Comparison of ENCODE assay signal across 23 mouse cellular contexts in genomic region chr9:85856511-85856910, GRCm38 (mm10). TPM values are rescaled to one million over a fixed set of nuclear protein-coding genes. Genes with fewer than 3 reads are reported as not detected.
DNase-seq lines count a peak whose midpoint lies in the region; ATAC-seq and TF ChIP-seq lines count a peak whose summit lies in the region.
"Had no signal": no experiment of that assay in that cellular context is flagged by ENCODE, and none has a peak within 500 bp of the region (broad histone marks: within the 10 kb centered on the region; RNA-seq: fewer than 3 reads in every experiment).

No protein-coding gene starts in this region.

- ATAC-seq in hindbrain, embryonic 16.5 days = peak; percentile 79
- ATAC-seq in activated CD4-positive, CD25-positive, alpha-beta regulatory T cell, adult 4 months = no peak

- no peak for TF ChIP-seq CTCF in cerebellum, adult 2 months (IDR thresholded peaks at IDR 0.05; ENCODE audit: borderline replicate concordance, insufficient read depth, low read depth, low read length)
- TF ChIP-seq CTCF in brain, embryonic 14.5 days (IDR thresholded peaks at IDR 0.05; ENCODE audit: borderline replicate concordance, extremely low read depth, insufficient read depth, insufficient read length) = no peak

- H3K9me3 ChIP-seq in hindbrain, embryonic 16.5 days (ENCODE audit: control insufficient read depth, low read length) = no peaks in the 10 kb centered on the region
- no peaks in the 10 kb centered on the region for H3K9me3 ChIP-seq in hindbrain, embryonic 10.5 days
- H3K9me3 ChIP-seq: embryonic facial prominence, embryonic 12.5 days; heart, embryonic 15.5 days; neural tube, embryonic 12.5 days had no signal

- H3K4me1 ChIP-seq in cerebellum, adult 2 months (ENCODE audit: control insufficient read depth, insufficient read depth, low read length) = no peaks in the 10 kb centered on the region
- H3K4me1 ChIP-seq in hindbrain, embryonic 16.5 days (ENCODE audit: control insufficient read depth, insufficient read depth, low read depth, low read length) = no peaks in the 10 kb centered on the region
- no peaks in the 10 kb centered on the region; the same call in 1 of the 2 replicates for H3K4me1 ChIP-seq in hindbrain, embryonic 10.5 days (replicated peaks)
- H3K4me1 ChIP-seq: embryonic facial prominence, embryonic 12.5 days; heart, embryonic 15.5 days; neural tube, embryonic 12.5 days had no signal

- H3K27me3 ChIP-seq in cerebellum, adult 2 months (ENCODE audit: control insufficient read depth, insufficient read depth, low read length) = no peaks in the 10 kb centered on the region
- H3K27me3 ChIP-seq in hindbrain, embryonic 16.5 days (replicated peaks; ENCODE audit: control insufficient read depth, insufficient read depth, low read length) = no peaks in the 10 kb centered on the region
- H3K27me3 ChIP-seq in hindbrain, embryonic 10.5 days (ENCODE audit: insufficient read depth, poor library complexity, severe bottlenecking) = no peaks in the 10 kb centered on the region
- H3K27me3 ChIP-seq: embryonic facial prominence, embryonic 12.5 days; heart, embryonic 15.5 days; neural tube, embryonic 12.5 days had no signal

- no peak overlapping the region for H3K27ac ChIP-seq in cerebellum, adult 2 months (ENCODE audit: insufficient read depth, low read length)
- H3K27ac ChIP-seq in hindbrain, embryonic 16.5 days (ENCODE audit: low read depth, low read length) = no peak overlapping the region
- H3K27ac ChIP-seq in hindbrain, embryonic 10.5 days = no peak overlapping the region
- H3K27ac ChIP-seq: embryonic facial prominence, embryonic 12.5 days; heart, adult 2 months; heart, embryonic 15.5 days; layer of hippocampus, adult 2 months; neural tube, embryonic 12.5 days had no signal

- no peak overlapping the region for H3K4me3 ChIP-seq in cerebellum, adult 2 months (replicated peaks; ENCODE audit: insufficient read depth, low read depth, low read length)
- H3K4me3 ChIP-seq in hindbrain, embryonic 16.5 days (ENCODE audit: low read length) = no peak overlapping the region
- no peak overlapping the region for H3K4me3 ChIP-seq in hindbrain, embryonic 10.5 days
- H3K4me3 ChIP-seq: embryonic facial prominence, embryonic 12.5 days; erythroblast, embryonic 14.5 days; heart, adult 2 months; heart, embryonic 15.5 days; layer of hippocampus, adult 2 months; neural tube, embryonic 12.5 days had no signal

- H3K4me2 ChIP-seq in hindbrain, embryonic 16.5 days (ENCODE audit: low read length) = no peak overlapping the region
- H3K4me2 ChIP-seq: embryonic facial prominence, embryonic 12.5 days; heart, embryonic 15.5 days; liver, embryonic 11.5 days; neural tube, embryonic 12.5 days had no signal

- peak; percentile 57 to 66 for DNase-seq in cerebellum, postnatal 14 days
- no peak for DNase-seq in cerebellum, adult 2 months
- DNase-seq in hindbrain, embryonic 10.5 days (ENCODE audit: low spot score) = no peak
- DNase-seq in ES-CJ7 (ENCODE audit: low read depth, low spot score) = peak; percentile 34
- peak; percentile 59 for DNase-seq in brain, embryonic 14.5 days (ENCODE audit: low read depth)
- DNase-seq: adrenal gland, adult 8-10 months; gastrocnemius, postnatal 10 days; heart, adult 2 months; heart, postnatal 4 days; kidney, adult 8-10 months; kidney, postnatal 14 days; layer of hippocampus, postnatal 36 days; lung, adult 18-20 months; lung, postnatal 36 days; thymus, postnatal 14 days had no signal

- TF ChIP-seq POLR2A in cerebellum, adult 2 months (IDR thresholded peaks at IDR 0.05; ENCODE audit: borderline replicate concordance, insufficient read depth, low read length) = no peak
- no peak for TF ChIP-seq POLR2A in brain, embryonic 14.5 days (IDR thresholded peaks at IDR 0.05; ENCODE audit: borderline replicate concordance, extremely low read depth, insufficient read depth, insufficient read length, poor library complexity, severe bottlenecking)

- no peaks in the 10 kb centered on the region for H3K36me3 ChIP-seq in hindbrain, embryonic 16.5 days (ENCODE audit: control insufficient read depth, insufficient read depth, low read length)
- H3K36me3 ChIP-seq in hindbrain, embryonic 10.5 days = peaks cover 7% of the 10 kb centered on the region
- H3K36me3 ChIP-seq: heart, embryonic 15.5 days; neural tube, embryonic 12.5 days had no signal

- WGBS in cerebellum, adult 2 months = 14% methylated on average over 6 of the region's 6 CpGs
- WGBS in hindbrain, embryonic 16.5 days = 58% methylated on average over 6 of the region's 6 CpGs
- WGBS in hindbrain, embryonic 10.5 days = 73% methylated on average over 6 of the region's 6 CpGs

- H3K9ac ChIP-seq in hindbrain, embryonic 16.5 days (ENCODE audit: low read depth, low read length) = no peak overlapping the region
- H3K9ac ChIP-seq: embryonic facial prominence, embryonic 12.5 days; heart, embryonic 15.5 days; neural tube, embryonic 12.5 days had no signal

RNA-seq across cellular contexts. Expression of gene Tpbg, which starts 14.3 kb away (rescaled TPM):
- polyA plus RNA-seq in cerebellum, adult 2 months (2012; rRNA removed) = 10.2 and 15.7 TPM in 2 replicates
- 17.2 and 17.7 TPM in 2 replicates for polyA plus RNA-seq in hindbrain, embryonic 16.5 days (2015; fragmentation: Nextera tagmentation; extraction: Ambion mirVana)
- 25.7 and 32.0 TPM in 2 replicates for polyA plus RNA-seq in hindbrain, embryonic 10.5 days (2016; fragmentation: Nextera tagmentation; extraction: Ambion mirVana)
- polyA plus RNA-seq in brain, embryonic 14.5 days (2012; rRNA removed) = 16.9 and 25.0 TPM in 2 replicates
- polyA plus RNA-seq in activated CD4-positive, CD25-positive, alpha-beta regulatory T cell, adult 4 months (2017; shearing (Covaris generic)) = not detected
- polyA plus RNA-seq: erythroblast, embryonic 14.5 days had no signal

Comparison
In these comparisons a context has a peak if more than half of its experiments do, and no peak if none do; other contexts are left out.
1. DNase-seq: peak in cerebellum, postnatal 14 days (2 of 2), ES-CJ7 (single experiment) and brain, embryonic 14.5 days (single experiment); none in cerebellum, adult 2 months (0 of 2) and hindbrain, embryonic 10.5 days (single experiment).
2. RNA of gene Tpbg, which starts 14.3 kb away (polyA plus RNA-seq): 25.7 to 32.0 TPM in hindbrain, embryonic 10.5 days, 16.9 to 25.0 TPM in brain, embryonic 14.5 days, 17.2 to 17.7 TPM in hindbrain, embryonic 16.5 days and 10.2 to 15.7 TPM in cerebellum, adult 2 months; not detected in activated CD4-positive, CD25-positive, alpha-beta regulatory T cell, adult 4 months; every median in the first group is over 10 times any median in the second.